Mouse (Mus musculus) neural tube, embryonic 13.5 days (tissue): ENCODE results near the gene Steap4. TPM values are rescaled to one million over a fixed set of nuclear protein-coding genes. Genes with fewer than 3 reads are reported as not detected.
A peak's percentile ranks its signal among the peaks of the same experiment; 100 is the strongest.
"Not testable (repeated sequence)": the region's sequence is repeated elsewhere in the genome, so short reads cannot be mapped to it uniquely, and the experiment has no call there.

Experiments used
- ATAC-seq: fragments of 200-750 bp; cut with Nextera tagmentation; 2 replicates; pipeline ENCODE4 v1.8.0; 2017; ENCODE audit warnings: low read depth, mild to moderate bottlenecking, moderate TSS enrichment, moderate library complexity
- H3K27ac ChIP-seq: fragments of 300-500 bp; sonication (generic); replicated peaks from 2 replicates; pipeline ENCODE4 v1.5.1; 2015; ENCODE audit warnings: moderate library complexity, mild to moderate bottlenecking, inconsistent platforms
- H3K27me3 ChIP-seq: fragments of 300-500 bp; sonication (generic); 2 replicates; pipeline ENCODE4 v1.6.1; 2015; ENCODE audit warnings: mild to moderate bottlenecking, inconsistent platforms
- H3K36me3 ChIP-seq: fragments of 300-500 bp; sonication (generic); 2 replicates; pipeline ENCODE4 v1.6.1; 2015; ENCODE audit warnings: mild to moderate bottlenecking, inconsistent platforms
- H3K4me1 ChIP-seq: fragments of 300-500 bp; sonication (generic); replicated peaks from 2 replicates; pipeline ENCODE4 v1.6.1; 2015; ENCODE audit warnings: inconsistent platforms
- H3K4me2 ChIP-seq: fragments of 300-500 bp; sonication (generic); 2 replicates; pipeline ENCODE4 v1.6.1; 2015; ENCODE audit warnings: inconsistent platforms, mild to moderate bottlenecking, moderate library complexity
- H3K4me3 ChIP-seq: fragments of 300-500 bp; sonication (generic); 2 replicates; pipeline ENCODE4 v1.5.1; 2015; ENCODE audit warnings: mild to moderate bottlenecking, inconsistent platforms
- H3K9ac ChIP-seq: fragments of 300-500 bp; sonication (generic); 2 replicates; pipeline ENCODE4 v1.6.1; 2015; ENCODE audit warnings: moderate library complexity, mild to moderate bottlenecking, inconsistent platforms
- H3K9me3 ChIP-seq: fragments of 300-500 bp; sonication (generic); 2 replicates; pipeline ENCODE4 v1.6.1; 2016; ENCODE audit warnings: inconsistent platforms
- WGBS: fragments of 180-500 bp; shearing (Covaris S2); methylation state at CpG from one replicate; pipeline ENCODE4 v1.1.7; 2015; 5-methylcytosine and 5-hydroxymethylcytosine counted together
- polyA plus RNA-seq: library from polyadenylated mRNA; unstranded; fragments of >200 nt; fragmentation: Nextera tagmentation; extraction: Ambion mirVana; gene quantifications from 2 replicates; pipeline ENCODE4 v1.2.1, GENCODE M21; 2015

The Steap4 gene
- 0.24 and 0.48 TPM in 2 replicates for polyA plus RNA-seq

GRCm38 (mm10) chr5:7960176-7960575, at the start of gene Steap4:
Steap4 (plus strand) TSS chr5:7960457.
- WGBS = 1% methylated on average over 20 of the region's 20 CpGs
- Histone ChIP-seq H3K36me3 (no peaks in the 10 kb centered on the region), H3K4me1 (peaks cover 7% of the 10 kb centered on the region), H3K4me2 (peak within 1 kb of the TSS; percentile 53), H3K27me3 (no peaks in the 10 kb centered on the region), H3K9ac (peak within 1 kb of the TSS; percentile 41; the same call in 1 of the 2 replicates), H3K9me3 (no peaks in the 10 kb centered on the region), H3K27ac (no peak within 1 kb of the TSS), H3K4me3 (peak within 1 kb of the TSS; percentile 19)
- no peak for ATAC-seq

- Histone ChIP-seq H3K4me2 (no peak overlapping the region), H3K4me3 (no peak overlapping the region), H3K36me3 (no peaks in the 10 kb centered on the region), H3K4me1 (no peaks in the 10 kb centered on the region), H3K9ac (no peak overlapping the region), H3K9me3 (no peaks in the 10 kb centered on the region), H3K27me3 (no peaks in the 10 kb centered on the region), H3K27ac (no peak overlapping the region)
- 76% methylated on average over 3 of the region's 3 CpGs for WGBS
- no peak for ATAC-seq
Measured at GRCm38 (mm10) chr5:7911975-7912374, 48.3 kb upstream of the Steap4 start.

- Histone ChIP-seq H3K9ac (no peak overlapping the region), H3K4me3 (no peak overlapping the region), H3K36me3 (no peaks in the 10 kb centered on the region), H3K27ac (no peak overlapping the region), H3K4me2 (no peak overlapping the region), H3K4me1 (no peaks in the 10 kb centered on the region), H3K9me3 (no peaks in the 10 kb centered on the region), H3K27me3 (no peaks in the 10 kb centered on the region)
- WGBS = 87% methylated on average over 11 of the region's 11 CpGs
- ATAC-seq = no peak
Measured at GRCm38 (mm10) chr5:7917501-7918295, 42.6 kb upstream of the Steap4 start.

- WGBS = 88% methylated on average over 5 of the region's 5 CpGs
Measured at GRCm38 (mm10) chr5:7918296-7918579, 42.0 kb upstream of the Steap4 start.

GRCm38 (mm10) chr5:7919681-7920080, 40.6 kb upstream of the Steap4 start:
- H3K4me3 ChIP-seq = no peak overlapping the region
- WGBS = 85% methylated on average over 2 of the region's 2 CpGs
- no peak for ATAC-seq
- H3K36me3 ChIP-seq = no peaks in the 10 kb centered on the region
- no peak overlapping the region for H3K9ac ChIP-seq
- no peak overlapping the region for H3K27ac ChIP-seq
- H3K4me1 ChIP-seq = no peaks in the 10 kb centered on the region
- no peak overlapping the region for H3K4me2 ChIP-seq
- no peaks in the 10 kb centered on the region for H3K9me3 ChIP-seq
- no peaks in the 10 kb centered on the region for H3K27me3 ChIP-seq

More at GRCm38 (mm10) chr5:7918296-7918579, 42.0 kb upstream of the Steap4 start:
- H3K4me1 ChIP-seq = no peaks in the 10 kb centered on the region
- H3K9me3 ChIP-seq = no peaks in the 10 kb centered on the region
- no peak overlapping the region for H3K4me3 ChIP-seq
- no peaks in the 10 kb centered on the region for H3K36me3 ChIP-seq
- H3K4me2 ChIP-seq = no peak overlapping the region
- ATAC-seq = no peak
- no peak overlapping the region for H3K27ac ChIP-seq
- H3K9ac ChIP-seq = no peak overlapping the region
- no peaks in the 10 kb centered on the region for H3K27me3 ChIP-seq

GRCm38 (mm10) chr5:7922751-7923150, 37.5 kb upstream of the Steap4 start:
- Histone ChIP-seq H3K4me1 (no peaks in the 10 kb centered on the region), H3K27me3 (no peaks in the 10 kb centered on the region), H3K4me3 (no peak overlapping the region), H3K27ac (no peak overlapping the region), H3K9ac (no peak overlapping the region), H3K36me3 (no peaks in the 10 kb centered on the region), H3K9me3 (no peaks in the 10 kb centered on the region), H3K4me2 (no peak overlapping the region)
- WGBS = 89% methylated on average over 1 of the region's 1 CpGs
- no peak for ATAC-seq

GRCm38 (mm10) chr5:7923666-7924065, 36.6 kb upstream of the Steap4 start:
- Histone ChIP-seq H3K27me3 (no peaks in the 10 kb centered on the region), H3K4me1 (no peaks in the 10 kb centered on the region), H3K4me3 (no peak overlapping the region), H3K36me3 (no peaks in the 10 kb centered on the region), H3K4me2 (no peak overlapping the region), H3K27ac (no peak overlapping the region), H3K9me3 (no peaks in the 10 kb centered on the region), H3K9ac (no peak overlapping the region)
- no peak for ATAC-seq
- 96% methylated on average over 3 of the region's 3 CpGs for WGBS

GRCm38 (mm10) chr5:7932234-7933221, 27.7 kb upstream of the Steap4 start:
- no peak overlapping the region for H3K4me2 ChIP-seq
- no peak overlapping the region for H3K9ac ChIP-seq
- no peak overlapping the region for H3K4me3 ChIP-seq
- ATAC-seq = no peak
- no peaks in the 10 kb centered on the region for H3K9me3 ChIP-seq
- no peak overlapping the region for H3K27ac ChIP-seq
- 77% methylated on average over 5 of the region's 5 CpGs for WGBS
- H3K4me1 ChIP-seq = no peaks in the 10 kb centered on the region
- no peaks in the 10 kb centered on the region for H3K27me3 ChIP-seq
- no peaks in the 10 kb centered on the region for H3K36me3 ChIP-seq

GRCm38 (mm10) chr5:7933495-7933894, 26.8 kb upstream of the Steap4 start:
- not testable (repeated sequence) for H3K4me2 ChIP-seq, H3K36me3 ChIP-seq, ATAC-seq, H3K9ac ChIP-seq, H3K27ac ChIP-seq, H3K9me3 ChIP-seq, H3K4me1 ChIP-seq, H3K4me3 ChIP-seq, H3K27me3 ChIP-seq
- WGBS = 83% methylated on average over 11 of the region's 11 CpGs

GRCm38 (mm10) chr5:7933933-7934675, 26.2 kb upstream of the Steap4 start:
- H3K27ac ChIP-seq = no peak overlapping the region
- no peaks in the 10 kb centered on the region for H3K4me1 ChIP-seq
- no peaks in the 10 kb centered on the region for H3K36me3 ChIP-seq
- no peak overlapping the region for H3K9ac ChIP-seq
- ATAC-seq = no peak
- no peaks in the 10 kb centered on the region for H3K9me3 ChIP-seq
- H3K4me3 ChIP-seq = no peak overlapping the region
- 81% methylated on average over 2 of the region's 2 CpGs for WGBS
- no peaks in the 10 kb centered on the region for H3K27me3 ChIP-seq
- no peak overlapping the region for H3K4me2 ChIP-seq

- no peak overlapping the region for H3K9ac ChIP-seq
- 87% methylated on average over 2 of the region's 2 CpGs for WGBS
- no peaks in the 10 kb centered on the region for H3K36me3 ChIP-seq
- no peaks in the 10 kb centered on the region for H3K9me3 ChIP-seq
- no peak overlapping the region for H3K4me2 ChIP-seq
- H3K27ac ChIP-seq = no peak overlapping the region
- no peaks in the 10 kb centered on the region for H3K4me1 ChIP-seq
- no peak for ATAC-seq
- no peak overlapping the region for H3K4me3 ChIP-seq
- H3K27me3 ChIP-seq = no peaks in the 10 kb centered on the region
Measured at GRCm38 (mm10) chr5:7954838-7955237, 5.4 kb upstream of the Steap4 start.
